Comparison of ENCODE assay signal across 22 mouse cellular contexts in genomic region chr7:25794775-25795174, GRCm38 (mm10). TPM values are rescaled to one million over a fixed set of nuclear protein-coding genes. Genes with fewer than 3 reads are reported as not detected.
DNase-seq lines count a peak whose midpoint lies in the region; ATAC-seq and TF ChIP-seq lines count a peak whose summit lies in the region.
"Had no signal": no experiment of that assay in that cellular context is flagged by ENCODE, and none has a peak within 500 bp of the region (broad histone marks: within the 10 kb centered on the region; RNA-seq: fewer than 3 reads in every experiment).

No protein-coding gene starts in this region.

- H3K27me3 ChIP-seq in intestine, postnatal 0 days (replicated peaks; ENCODE audit: control insufficient read depth, insufficient read depth, low read length), result no peaks in the 10 kb centered on the region
- H3K27me3 ChIP-seq: embryonic facial prominence, embryonic 12.5 days; forebrain, embryonic 13.5 days; forebrain, embryonic 15.5 days; Patski had no signal

- peaks cover 3% of the 10 kb centered on the region; the same call in 1 of the 2 replicates for H3K4me1 ChIP-seq in brown adipose tissue, adult 24 weeks (ENCODE audit: control insufficient read depth, insufficient read depth, insufficient read length, low read length)
- 0 out of 2 replicates have a peak, but pooled peaks cover 2% of the 10 kb centered on the region for H3K4me1 ChIP-seq in intestine, postnatal 0 days (replicated peaks; ENCODE audit: control insufficient read depth, insufficient read depth, low read length)
- H3K4me1 ChIP-seq: forebrain, embryonic 13.5 days; forebrain, embryonic 15.5 days had no signal

- TF ChIP-seq CTCF in intestine, postnatal 0 days (IDR thresholded peaks at IDR 0.05; ENCODE audit: low read depth), result no peak

- H3K36me3 ChIP-seq in intestine, postnatal 0 days (ENCODE audit: control insufficient read depth, insufficient read depth), result no peaks in the 10 kb centered on the region
- H3K36me3 ChIP-seq: embryonic facial prominence, embryonic 10.5 days; embryonic facial prominence, embryonic 12.5 days; forebrain, embryonic 15.5 days; G1E had no signal

- no peaks in the 10 kb centered on the region for H3K9me3 ChIP-seq in intestine, postnatal 0 days (ENCODE audit: control insufficient read depth)
- H3K9me3 ChIP-seq: forebrain, embryonic 13.5 days; forebrain, embryonic 15.5 days had no signal

- H3K4me3 ChIP-seq in brown adipose tissue, adult 24 weeks (ENCODE audit: insufficient read depth, low read depth, low read length), result no peak overlapping the region
- no peak overlapping the region for H3K4me3 ChIP-seq in intestine, postnatal 0 days (ENCODE audit: low read depth, low read length)
- H3K4me3 ChIP-seq: embryonic facial prominence, embryonic 10.5 days; embryonic facial prominence, embryonic 12.5 days; forebrain, embryonic 13.5 days; forebrain, embryonic 15.5 days had no signal

- peak; percentile 52; the same call in 1 of the 2 replicates for ATAC-seq in megakaryocyte, adult 5-6 weeks (ENCODE audit: poor library complexity, severe bottlenecking)
- ATAC-seq in intestine, postnatal 0 days, result no peak
- ATAC-seq: forebrain, embryonic 13.5 days; forebrain, embryonic 15.5 days; forebrain, postnatal 0 days; Patski had no signal

- peak; percentile 84 for DNase-seq in heart, adult 11 months
- no peak for DNase-seq in heart, adult 18-20 months
- peak; percentile 29 for DNase-seq in R1 (ENCODE audit: low read depth, low spot score)
- no peak for DNase-seq in kidney, postnatal 14 days
- DNase-seq: adrenal gland, adult 2 months; adrenal gland, postnatal 10 days; adrenal gland, postnatal 25 days; cerebellum, adult 11-12 months; cerebellum, adult 2 months; cerebellum, adult 9-10 months; cerebellum, postnatal 10 days; cerebellum, postnatal 25 days; forebrain, postnatal 0 days had no signal

- H3K9ac ChIP-seq in intestine, postnatal 0 days (ENCODE audit: low read depth, low read length), result no peak overlapping the region
- H3K9ac ChIP-seq: embryonic facial prominence, embryonic 12.5 days; forebrain, embryonic 13.5 days; forebrain, embryonic 15.5 days; forebrain, postnatal 0 days had no signal

- H3K4me2 ChIP-seq in intestine, postnatal 0 days (replicated peaks; ENCODE audit: low read depth), result no peak overlapping the region
- H3K4me2 ChIP-seq: embryonic facial prominence, embryonic 12.5 days; forebrain, embryonic 13.5 days; forebrain, embryonic 15.5 days had no signal

- 82% methylated on average over 8 of the region's 8 CpGs for WGBS in intestine, postnatal 0 days

- peak overlapping the region; percentile 58; the same call in 1 of the 2 replicates for H3K27ac ChIP-seq in brown adipose tissue, adult 24 weeks (replicated peaks; ENCODE audit: low read depth, low read length)
- H3K27ac ChIP-seq in intestine, postnatal 0 days (ENCODE audit: low read depth, low read length), result no peak overlapping the region
- H3K27ac ChIP-seq: embryonic facial prominence, embryonic 10.5 days; embryonic facial prominence, embryonic 12.5 days; forebrain, embryonic 13.5 days; forebrain, embryonic 15.5 days had no signal

RNA-seq across cellular contexts. Expression of gene Axl, which starts 6.3 kb away (rescaled TPM):
- total RNA-seq in heart, adult 18-20 months (2021), result 10 to 100 TPM; 52.0 to 57.2 TPM
- polyA plus RNA-seq in brown adipose tissue, adult 24 weeks (2012; ENCODE audit: insufficient read depth, insufficient read length, missing spikeins), result 18.6 and 24.1 TPM in 2 replicates
- total RNA-seq in megakaryocyte, adult 5-6 weeks (2015), result 7.7 and 8.0 TPM in 2 replicates
- total RNA-seq in megakaryocyte, adult 5-6 weeks (2017), result 5.7 and 7.6 TPM in 2 replicates
- 52.1 and 58.8 TPM in 2 replicates for polyA plus RNA-seq in intestine, postnatal 0 days (2015; fragmentation: Nextera tagmentation; extraction: Ambion mirVana)
- polyA plus RNA-seq: G1E had no signal

RNA-seq across cellular contexts. Expression of gene Cyp2s1, which starts 21.9 kb away (rescaled TPM):
- total RNA-seq in heart, adult 18-20 months (2021), result 1 to 10 TPM; 3.4 to 8.6 TPM
- polyA plus RNA-seq in brown adipose tissue, adult 24 weeks (2012; ENCODE audit: insufficient read depth, insufficient read length, missing spikeins), result not detected in 2 replicates
- total RNA-seq in megakaryocyte, adult 5-6 weeks (2015), result 0.21 TPM in 1 of 2 replicates, not detected in the other
- total RNA-seq in megakaryocyte, adult 5-6 weeks (2017), result not detected in 2 replicates
- 9.7 and 11.6 TPM in 2 replicates for polyA plus RNA-seq in intestine, postnatal 0 days (2015; fragmentation: Nextera tagmentation; extraction: Ambion mirVana)
- polyA plus RNA-seq: G1E had no signal

RNA-seq across cellular contexts. Expression of gene Hnrnpul1, which starts 40.2 kb away (rescaled TPM):
- total RNA-seq in heart, adult 18-20 months (2021), result 10 to 100 TPM; 70.7 to 71.3 TPM
- 42.6 and 44.5 TPM in 2 replicates for polyA plus RNA-seq in brown adipose tissue, adult 24 weeks (2012; ENCODE audit: insufficient read depth, insufficient read length, missing spikeins)
- 134 and 143 TPM in 2 replicates for total RNA-seq in megakaryocyte, adult 5-6 weeks (2015)
- 121 and 148 TPM in 2 replicates for total RNA-seq in megakaryocyte, adult 5-6 weeks (2017)
- polyA plus RNA-seq in intestine, postnatal 0 days (2015; fragmentation: Nextera tagmentation; extraction: Ambion mirVana), result 32.1 TPM in 2 replicates

Comparison
In these comparisons a context has a peak if more than half of its experiments do, and no peak if none do; other contexts are left out.
1. DNase-seq: peak in heart, adult 11 months (single experiment) and R1 (single experiment); none in heart, adult 18-20 months (0 of 2) and kidney, postnatal 14 days (single experiment).
2. RNA of gene Axl, which starts 6.3 kb away (total RNA-seq): 52.0 to 57.2 TPM in heart, adult 18-20 months; 5.7 to 8.0 TPM in megakaryocyte, adult 5-6 weeks; every median in the first group is over 4 times any median in the second.